Mouse (Mus musculus): ENCODE results near the gene Ndufa3.

Ndufa3 gene

DNA sequence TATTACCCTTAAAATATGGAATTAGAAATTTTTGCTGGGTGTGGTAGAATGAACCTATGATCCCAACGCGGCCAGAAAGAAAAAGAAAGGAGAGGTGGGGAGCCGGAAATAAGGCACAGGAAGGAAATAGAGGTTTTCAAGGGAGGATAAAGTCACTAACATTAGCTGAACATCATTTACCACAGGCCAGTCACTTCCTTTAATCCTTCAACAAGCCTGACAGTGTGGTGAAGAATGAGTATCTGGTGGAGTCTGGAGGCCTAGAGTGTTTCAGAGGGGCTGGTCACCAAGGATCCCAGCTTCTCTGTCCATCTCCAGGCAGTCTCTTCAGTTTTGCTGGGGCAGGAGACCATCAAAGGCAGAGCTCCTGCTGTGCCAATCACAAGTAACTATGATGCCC, 6.7 kb upstream of the Ndufa3 start:
- no peak for DNase-seq (ENCODE audit: low spot score in 2 of 2)

DNA sequence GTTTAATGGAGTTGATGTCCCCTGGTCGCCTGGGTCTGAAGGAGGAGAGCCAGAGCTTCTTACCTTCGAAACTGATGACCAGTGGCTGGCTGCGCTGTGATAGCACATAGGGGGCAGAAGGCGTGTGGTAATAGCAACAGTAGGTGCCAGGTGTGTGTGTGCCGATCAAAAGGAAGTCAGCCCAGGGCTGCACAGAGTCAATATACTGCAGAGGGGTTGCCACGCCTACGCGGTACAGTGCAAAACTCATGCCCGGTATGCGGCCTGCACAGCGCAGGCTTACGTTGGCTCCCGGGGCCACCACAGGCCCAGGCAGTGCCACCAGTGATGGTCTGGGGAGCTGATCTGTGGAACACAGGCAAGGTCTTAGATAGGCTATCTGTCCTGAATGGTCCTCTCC, 6.2 kb upstream of the Ndufa3 start:
- DNase-seq (ENCODE audit: low spot score in 2 of 2) = no peak

DNA sequence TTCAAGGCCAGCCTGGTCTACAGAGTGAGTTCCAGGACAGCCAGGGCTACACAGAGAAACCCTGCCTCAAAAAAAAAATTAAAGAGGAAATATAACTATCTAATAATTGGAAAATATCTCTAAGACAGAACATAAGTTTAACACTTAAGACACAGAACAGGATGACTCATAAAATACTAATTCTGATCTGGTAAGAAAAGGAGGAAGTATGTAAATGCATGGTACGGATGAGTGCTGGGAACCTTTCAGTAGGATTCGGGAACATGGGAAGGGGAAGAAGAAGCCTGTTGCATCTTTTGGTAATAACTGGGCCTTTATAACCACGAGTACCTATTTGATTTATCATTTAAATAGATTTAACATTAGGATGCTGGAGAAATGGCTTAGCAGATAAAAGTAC, 3.2 kb upstream of the Ndufa3 start:
- no peak for DNase-seq (ENCODE audit: low spot score in 2 of 2)

DNA sequence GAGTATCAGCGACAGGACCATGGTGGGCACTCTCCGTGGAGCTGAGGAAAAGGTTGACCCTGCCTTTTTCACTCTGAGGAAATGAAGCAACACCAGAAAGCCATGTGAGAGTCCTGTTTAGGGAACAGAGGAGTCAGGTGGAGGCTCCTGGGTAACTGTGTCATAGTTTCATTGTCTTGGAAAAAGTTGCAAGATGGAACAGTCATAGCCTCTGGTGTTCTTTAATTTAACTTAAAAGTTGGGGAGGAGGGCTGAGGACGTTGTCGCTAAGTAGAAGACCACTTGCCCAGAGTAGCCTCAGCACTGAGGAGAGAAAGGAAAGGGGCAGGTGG, 1.1 kb upstream of the Ndufa3 start, which contains the start of gene Oscar:
Oscar (minus strand) TSS at position 101 of the 332 bp plus-strand sequence.
- no peak for DNase-seq (ENCODE audit: low spot score in 2 of 2)

DNA sequence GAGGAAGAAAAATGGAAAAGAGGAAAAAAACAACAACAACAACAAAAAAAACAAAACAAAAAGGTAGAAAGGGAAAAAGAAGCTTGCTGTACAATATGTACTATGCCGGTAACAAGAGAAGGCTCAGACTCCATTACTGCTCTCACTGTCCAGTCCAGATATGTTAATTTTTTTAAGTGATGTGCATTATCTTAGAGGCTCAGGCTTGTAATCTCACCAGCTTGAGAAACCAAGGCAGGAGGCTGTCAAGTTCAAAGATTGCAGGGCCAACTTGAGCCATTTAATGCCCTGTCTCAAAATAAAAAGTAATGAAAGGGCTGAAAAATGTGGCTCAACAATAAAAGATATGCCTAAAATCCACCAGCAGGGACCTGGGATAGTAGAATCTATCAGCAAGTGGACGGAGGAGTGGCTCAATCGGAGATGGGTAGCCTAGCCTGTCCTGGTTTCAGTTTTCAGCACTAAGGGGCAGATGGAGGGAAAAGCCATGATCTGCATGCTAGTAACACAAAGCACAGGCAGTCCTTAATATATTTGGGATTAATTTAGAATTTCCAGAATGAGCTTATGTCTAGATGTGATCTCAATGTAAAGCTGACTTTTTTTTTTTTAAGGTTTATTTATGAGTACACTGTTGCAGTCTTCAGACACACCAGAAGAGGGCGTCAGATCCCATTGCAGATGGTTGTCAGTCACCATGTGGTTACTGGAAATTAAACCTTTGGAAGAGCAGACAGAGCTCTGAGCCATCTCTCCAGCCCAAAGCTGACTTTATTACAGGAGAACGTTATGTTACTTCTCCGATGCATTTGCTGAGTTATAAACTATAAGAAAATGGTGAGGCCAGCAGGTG, 558 bp upstream of the Ndufa3 start:
- peak in 1 of 2 experiments; percentile 32 for DNase-seq (ENCODE audit: low spot score in 2 of 2)

DNA sequence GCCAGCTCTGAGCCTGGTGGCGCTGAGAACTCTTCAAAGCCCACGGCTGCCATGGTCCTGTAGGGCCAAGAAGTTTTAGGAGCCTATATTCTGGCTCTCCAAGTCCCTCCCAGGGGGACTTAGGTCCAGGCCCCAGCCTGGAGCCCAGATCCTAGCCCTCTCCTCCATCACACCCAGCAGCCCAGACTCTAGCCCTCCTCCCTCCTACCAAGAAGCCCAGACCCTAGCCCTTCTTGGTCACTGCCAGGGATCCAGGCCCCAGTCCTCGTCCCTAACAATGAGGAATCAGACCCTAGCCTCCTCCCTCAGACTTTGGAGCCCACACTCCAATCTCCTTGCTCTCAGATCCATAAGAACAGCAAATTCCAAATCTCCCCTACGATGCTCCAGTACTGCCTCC, 11.9 kb downstream of the Ndufa3 start:
- no peak for DNase-seq (ENCODE audit: low spot score in 2 of 2)

DNA sequence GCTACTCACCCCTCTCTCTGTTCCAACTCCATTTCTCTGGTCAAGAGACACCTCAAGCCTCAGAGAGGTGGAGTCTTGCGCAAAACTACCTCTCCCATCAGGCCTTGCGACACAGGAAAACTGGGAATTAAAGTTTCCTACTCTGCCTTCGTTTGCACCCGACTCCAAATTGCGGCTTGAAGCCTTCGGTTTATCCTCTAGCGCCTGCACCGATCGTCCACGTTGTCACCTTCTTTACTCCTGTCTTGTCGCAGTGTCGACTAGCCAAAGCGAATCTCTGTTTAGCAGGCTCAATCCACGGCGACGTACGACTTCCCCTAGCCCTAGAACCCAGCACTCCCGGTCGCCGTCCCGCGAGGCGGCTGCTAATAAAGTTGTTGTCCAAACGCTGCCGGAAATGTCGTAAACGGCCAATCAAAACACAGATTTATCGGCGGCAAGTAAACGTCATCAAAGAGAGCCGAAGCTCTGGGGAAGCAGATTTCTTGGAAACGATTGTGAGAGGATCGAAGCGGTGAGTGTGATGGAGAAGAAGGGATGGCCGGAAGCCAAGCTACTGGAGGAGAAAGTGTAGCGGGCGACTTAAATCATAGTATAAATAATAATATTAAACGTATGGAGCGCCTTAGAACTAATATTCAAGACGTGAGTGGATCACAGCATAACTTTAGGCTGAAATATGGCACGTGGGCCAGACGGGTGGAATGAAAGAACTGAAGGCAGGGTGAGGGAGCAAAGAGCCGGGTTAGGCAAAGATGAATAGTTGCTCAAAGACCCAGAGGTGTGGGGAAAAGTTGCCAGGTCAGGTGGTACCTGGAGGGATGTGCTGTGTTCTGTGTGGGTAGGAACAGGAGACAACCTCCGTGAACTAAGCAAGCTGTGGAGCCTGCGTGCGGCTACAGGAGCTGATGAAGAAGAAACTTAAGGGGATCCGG, 12.6 kb downstream of the Ndufa3 start, which contains the start of the genes Tfpt and Prpf31:
Tfpt (minus strand) TSS at position 387 of the 935 bp plus-strand sequence.
Prpf31 (plus strand) TSS at position 443 of the 935 bp plus-strand sequence.
- DNase-seq (ENCODE audit: low spot score in 2 of 2) = peak; percentile 92 to 94

DNA sequence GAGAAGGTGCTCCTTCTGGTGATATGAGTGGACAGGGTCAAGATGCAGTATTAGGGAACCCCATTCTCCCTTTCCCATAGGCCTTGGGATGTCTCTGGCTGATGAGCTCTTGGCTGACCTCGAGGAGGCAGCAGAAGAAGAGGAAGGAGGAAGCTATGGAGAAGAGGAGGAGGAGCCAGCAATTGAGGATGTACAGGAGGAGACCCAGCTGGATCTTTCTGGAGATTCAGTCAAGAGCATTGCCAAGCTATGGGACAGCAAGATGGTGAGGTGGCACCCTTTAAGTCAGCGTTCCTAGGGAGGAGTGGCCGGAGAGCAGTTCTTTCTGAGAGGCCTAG, 13.3 kb downstream of the Ndufa3 start:
- DNase-seq (ENCODE audit: low spot score in 2 of 2) = no peak

DNA sequence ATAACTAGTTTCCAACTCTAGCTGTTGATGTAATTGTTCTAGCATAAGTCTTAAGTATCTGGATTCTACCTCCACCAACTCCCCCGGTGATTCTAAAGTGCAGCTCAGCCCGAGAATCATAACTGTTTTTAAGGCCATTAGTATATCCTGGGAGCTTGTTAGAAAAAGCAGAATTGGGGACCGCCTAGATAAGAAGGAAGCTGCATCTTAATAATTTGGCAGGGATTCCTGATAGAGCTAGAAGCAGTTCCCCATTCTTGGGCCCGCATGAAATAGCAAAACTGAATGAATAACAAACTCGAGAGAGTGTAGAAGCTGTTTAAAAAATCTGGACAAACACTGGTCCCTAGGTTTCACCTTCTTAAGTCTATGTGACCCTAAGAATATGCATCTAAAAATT, 26.2 kb downstream of the Ndufa3 start:
- no peak for DNase-seq (ENCODE audit: low spot score in 2 of 2)

DNA sequence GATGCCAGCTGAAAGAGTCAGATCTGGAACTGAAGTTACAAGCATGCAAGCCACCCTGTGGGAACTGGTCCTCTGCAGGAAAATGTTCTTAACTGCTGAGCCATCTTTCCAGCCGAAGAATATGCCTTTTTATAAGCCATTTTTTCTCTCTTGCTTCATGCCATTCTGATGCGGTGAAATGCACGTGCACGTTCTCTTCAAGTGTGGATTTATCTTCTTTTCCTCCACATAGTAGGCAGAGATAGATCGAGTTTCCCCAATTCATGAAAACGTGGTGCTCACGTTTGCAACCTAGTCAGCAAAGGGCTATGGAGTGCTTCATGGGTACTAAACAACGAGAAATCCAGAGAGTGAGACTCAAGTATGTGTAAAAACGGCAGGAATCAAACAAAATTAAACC, 26.7 kb downstream of the Ndufa3 start:
- DNase-seq (ENCODE audit: low spot score in 2 of 2) = no peak

DNA sequence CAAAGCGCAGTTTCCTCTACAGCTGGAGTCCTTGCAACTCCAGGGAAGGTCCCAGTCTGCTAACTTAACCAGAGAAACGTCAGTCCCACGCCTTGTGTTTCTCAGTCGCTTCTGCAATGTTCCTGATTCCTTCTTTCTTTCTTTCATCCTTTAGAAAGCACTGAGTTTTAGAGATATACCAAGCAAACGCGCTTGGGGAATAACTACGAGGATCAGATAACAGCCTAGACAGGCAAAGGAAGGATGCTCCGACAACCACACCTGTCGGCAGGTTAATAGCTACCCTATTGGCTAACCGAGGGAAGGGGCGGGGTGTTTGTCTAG, 27.1 kb downstream of the Ndufa3 start:
- DNase-seq (ENCODE audit: low spot score in 2 of 2) = no peak

DNA sequence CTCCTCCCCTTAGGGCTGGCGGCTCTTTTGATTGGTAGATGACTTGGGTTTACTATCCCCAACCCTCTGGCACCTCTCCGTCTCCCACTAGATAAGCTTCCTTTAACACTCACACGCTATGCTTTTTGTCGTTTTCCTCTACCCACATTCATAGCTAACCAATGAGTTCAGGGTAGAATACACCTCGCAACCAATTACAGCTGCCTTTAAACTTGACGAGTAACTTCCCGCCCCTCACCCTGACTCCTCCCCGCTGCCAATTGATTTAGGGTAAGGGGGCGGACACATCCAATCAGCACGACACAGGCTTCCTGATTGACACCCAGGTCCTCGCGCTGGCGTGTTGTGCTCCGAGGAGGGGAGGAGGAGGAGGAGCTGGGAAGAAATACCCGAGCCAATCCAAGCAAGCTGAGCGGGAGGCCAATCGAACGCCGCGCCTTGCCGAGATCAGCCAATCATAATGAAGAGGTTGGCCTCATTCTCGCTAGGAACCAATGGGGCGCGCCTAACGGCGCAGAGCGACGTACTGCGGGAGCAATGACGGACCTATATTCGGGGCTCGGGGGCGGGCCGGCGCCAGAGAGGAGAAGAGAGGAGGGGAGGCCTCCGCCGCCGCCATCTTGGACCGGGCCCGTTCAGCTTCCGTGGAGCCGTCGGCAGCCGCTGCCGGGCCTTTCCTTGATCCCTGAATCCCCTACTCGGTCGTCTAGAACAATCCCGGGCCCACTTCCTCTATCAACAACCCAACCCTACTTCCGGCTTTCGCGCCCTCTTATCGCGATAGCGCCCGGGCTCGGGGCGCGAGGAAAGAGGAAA, 27.7 kb downstream of the Ndufa3 start, which contains the start of gene Cnot3:
Cnot3 (plus strand) TSS at position 597 of the 816 bp plus-strand sequence.
- peak; percentile 97 for DNase-seq (ENCODE audit: low spot score in 2 of 2)

DNA sequence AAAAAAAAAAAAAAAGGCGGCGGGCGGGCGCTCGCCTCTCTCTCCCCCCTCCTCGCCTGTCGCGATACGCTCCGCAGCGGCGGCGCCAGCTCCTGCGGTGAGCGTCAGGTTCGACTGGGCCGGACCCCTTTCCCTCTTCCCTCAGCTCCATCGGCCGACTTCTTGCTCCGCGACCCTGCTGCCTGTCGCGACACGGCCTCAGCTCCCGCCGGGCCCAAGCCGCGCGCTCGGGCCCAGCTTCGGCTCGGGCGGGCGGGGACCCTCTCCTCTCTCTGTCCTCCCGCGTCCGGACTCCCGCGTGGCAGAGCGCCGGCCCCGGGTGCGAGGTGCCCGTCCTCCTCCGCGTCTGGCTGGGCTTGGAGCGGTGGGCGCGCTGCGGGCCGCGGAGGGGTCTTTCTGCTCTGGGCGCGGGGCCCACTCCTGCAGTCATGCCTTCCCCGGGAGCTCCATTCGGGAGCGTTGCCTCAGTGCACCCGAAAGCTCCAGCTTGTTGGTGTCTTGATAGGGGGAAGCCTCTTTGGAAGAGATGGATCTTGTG, 28.4 kb downstream of the Ndufa3 start:
- DNase-seq (ENCODE audit: low spot score in 2 of 2) = no peak

DNA sequence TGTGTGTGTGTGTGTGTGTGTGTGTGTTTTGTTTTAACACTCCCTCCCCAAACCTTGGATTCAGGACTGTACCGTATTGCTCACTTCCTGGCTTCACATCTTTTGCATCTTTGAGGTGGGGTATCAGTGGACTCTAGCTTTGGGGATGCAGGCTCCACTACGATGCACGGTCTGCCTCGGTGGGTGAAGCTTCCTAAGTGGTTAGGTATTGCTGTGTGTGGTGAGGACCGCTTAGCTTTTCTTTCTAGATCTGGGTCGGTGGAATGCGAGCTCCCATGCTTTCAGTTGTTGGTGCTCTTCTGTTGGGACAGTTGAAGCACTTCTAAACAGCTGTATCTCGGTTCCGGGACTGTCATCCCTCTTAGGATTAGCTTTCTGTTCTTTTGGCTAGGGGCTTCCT, 29.0 kb downstream of the Ndufa3 start:
- no peak for DNase-seq (ENCODE audit: low spot score in 2 of 2)

DNA sequence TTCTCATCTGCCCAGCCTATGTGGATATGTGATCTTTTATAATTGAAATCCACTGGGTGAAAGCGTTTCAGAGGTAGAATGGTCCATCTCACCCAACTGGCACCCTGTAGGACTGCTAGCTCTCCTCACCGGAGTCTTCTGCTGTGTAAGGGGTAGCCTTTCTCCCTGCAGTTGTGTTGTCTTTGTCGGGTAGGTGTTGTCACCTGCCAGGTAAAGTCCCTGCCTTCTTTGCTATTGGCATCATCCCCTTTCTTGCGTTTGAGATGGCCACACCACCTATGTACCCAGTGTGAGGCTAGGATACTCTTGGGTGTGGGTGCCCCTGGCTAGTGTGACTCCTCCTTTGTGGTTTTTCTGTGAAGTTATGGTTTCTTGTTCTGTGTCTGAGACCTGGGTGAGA, 29.5 kb downstream of the Ndufa3 start:
- DNase-seq (ENCODE audit: low spot score in 2 of 2) = no peak

DNA sequence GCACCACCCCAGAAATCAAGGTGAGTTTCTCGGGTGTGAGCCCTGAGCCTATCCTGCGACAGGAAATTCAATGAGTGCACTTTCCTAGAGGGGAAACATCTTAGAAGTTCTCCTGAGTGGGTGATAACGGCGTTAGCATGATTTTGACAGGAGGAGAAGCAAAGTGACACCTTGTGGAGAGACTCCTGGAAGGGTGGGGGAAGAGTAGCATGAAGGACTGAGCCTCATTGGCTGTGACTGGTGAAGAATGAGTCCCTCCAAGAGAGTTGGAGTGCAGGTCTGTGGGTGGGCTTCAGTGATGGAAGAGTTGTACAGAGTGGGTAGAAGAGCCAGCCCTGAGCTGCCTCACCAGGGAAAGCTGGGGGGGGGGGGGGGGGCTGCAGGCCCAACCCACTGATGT, 39.8 kb downstream of the Ndufa3 start:
- DNase-seq (ENCODE audit: low spot score in 2 of 2) = no peak

DNA sequence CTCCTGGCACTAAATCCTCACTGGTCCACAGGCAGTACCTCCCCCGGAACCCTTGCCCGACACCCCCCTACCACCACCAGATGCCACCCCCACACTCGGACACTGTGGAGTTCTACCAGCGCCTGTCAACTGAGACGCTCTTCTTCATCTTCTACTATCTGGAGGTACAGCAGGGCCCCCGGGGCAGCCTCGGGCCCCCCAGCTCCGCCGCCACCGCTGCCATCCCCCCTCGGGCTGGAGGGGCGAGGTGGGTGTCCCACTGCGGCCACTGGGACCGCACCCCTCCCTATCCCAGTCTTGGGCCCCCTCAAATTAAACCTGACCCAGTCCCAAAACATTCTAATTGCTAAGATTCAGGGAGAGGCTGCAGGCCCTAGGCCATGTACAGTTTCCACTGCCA, 41.4 kb downstream of the Ndufa3 start:
- DNase-seq (ENCODE audit: low spot score in 2 of 2) = no peak

DNA sequence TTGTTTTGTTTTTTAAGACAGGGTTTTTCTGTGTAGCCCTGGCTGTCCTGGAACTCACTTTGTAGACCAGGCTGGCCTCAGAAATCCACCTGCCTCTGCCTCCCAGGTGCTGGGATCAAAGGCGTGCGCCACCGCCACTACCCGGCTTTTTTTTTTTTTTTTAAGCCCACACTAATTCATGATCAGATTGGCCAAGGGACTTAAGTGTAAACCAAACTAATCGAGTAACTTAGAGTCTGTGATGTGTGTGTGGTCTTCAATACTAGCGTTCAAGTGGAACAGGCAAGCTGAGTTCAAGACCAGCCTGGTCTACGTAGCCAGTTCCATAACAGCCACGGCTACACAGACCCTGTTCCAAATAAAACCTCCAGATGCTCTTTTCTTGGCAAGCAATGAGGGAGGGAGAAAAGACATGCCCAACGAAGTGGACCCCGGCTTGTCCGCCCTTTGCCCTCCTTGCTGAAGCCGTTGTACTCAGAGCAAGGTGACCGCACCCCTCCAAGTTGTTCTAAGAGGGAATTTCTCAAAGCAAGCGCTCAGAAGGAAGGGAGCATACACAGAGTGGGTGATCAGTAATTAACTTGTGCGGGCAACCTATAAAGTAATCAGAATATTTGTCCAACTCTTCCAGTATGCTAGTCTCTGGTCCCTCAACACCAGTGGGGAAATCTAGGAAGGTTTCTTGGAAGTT, 47.5 kb downstream of the Ndufa3 start:
- DNase-seq (ENCODE audit: low spot score in 2 of 2) = no peak

DNA sequence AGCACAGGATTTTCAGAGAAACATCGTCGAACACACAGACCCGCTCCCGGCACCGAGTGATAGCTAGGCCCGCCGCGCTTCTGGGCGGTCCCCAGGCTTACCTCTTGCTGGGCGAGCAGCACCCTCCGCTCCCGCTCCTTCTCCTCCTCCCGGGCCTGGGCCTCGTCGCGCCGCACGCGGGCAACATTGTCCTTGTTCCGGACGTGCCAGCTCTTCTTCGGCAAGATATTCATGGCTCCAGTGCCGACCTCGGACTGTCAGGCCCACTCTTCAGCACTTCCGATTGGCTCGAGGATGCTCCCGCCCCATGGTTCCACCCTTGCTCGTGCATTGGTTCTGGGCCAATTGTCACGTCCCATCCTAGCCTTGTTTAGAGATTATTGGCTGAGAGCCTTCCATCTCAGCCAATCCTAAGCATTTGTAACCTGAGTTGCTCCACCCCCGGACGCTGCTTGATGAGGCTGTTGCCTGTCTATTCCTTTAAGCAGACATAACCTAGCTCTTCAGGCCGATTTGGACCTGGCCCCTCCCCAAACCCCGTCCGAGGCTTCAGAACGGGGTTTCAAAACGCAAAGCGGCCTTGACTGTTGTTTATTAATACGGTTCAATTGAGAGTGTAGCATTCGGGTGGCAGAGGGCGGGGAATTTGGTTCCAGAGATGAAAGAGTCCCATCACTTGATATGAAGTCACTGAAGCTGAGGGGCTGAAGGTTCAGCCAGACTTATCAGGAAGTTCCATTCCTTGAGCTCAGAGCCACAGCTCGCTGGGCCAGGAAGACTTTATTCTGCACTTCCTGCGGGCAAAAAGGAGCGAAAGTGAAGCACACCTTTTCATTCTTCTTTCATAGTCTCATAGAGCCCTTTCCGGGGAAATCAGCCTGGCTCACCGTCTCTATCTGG, 48.3 kb downstream of the Ndufa3 start, which contains the start of gene Leng1:
Leng1 (minus strand) TSS at position 626 of the 900 bp plus-strand sequence.
- DNase-seq (ENCODE audit: low spot score in 2 of 2) = peak; percentile 92 to 95

DNA sequence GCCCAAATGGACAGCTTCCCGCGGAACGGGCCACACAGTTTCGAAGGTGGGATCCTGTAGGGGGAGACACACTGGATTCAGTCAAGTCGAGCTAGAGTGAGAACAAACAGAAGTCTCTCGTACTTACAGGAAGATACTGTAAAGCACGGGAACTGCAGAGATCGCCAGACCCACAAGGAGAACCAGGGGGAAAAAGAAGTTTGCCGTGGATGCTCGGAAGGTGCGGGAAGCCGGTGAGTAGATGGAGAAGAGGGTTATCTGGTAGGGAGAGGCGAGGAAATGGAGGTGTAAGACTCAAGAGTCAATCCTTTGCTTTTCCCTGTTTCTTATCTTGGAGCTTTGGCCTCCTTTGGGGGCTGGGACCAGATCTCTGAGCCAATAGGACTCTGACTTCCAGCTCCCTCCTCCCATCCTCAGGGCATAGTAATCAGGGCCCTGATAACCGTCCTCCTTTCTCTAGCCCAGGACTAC, 49.8 kb downstream of the Ndufa3 start:
- DNase-seq (ENCODE audit: low spot score in 2 of 2) = no peak
